Mouse (Mus musculus): ENCODE data around the gene Rpl9-ps1. TPM values are rescaled to one million over a fixed set of nuclear protein-coding genes. Genes with fewer than 3 reads are reported as not detected.

The Rpl9-ps1 gene
- not detected in 2 replicates for polyA plus RNA-seq (2012; rRNA removed)

GRCm38 (mm10) chr11:83645521-83645920, at the start of gene Rpl9-ps1:
TSS of gene Rpl9-ps1 (minus strand) at chr11:83645621.
- Histone ChIP-seq H3K4me1 (ENCODE audit: control insufficient read depth, insufficient read depth, low read length) (0 out of 2 replicates have a peak, but pooled peaks cover 2% of the 10 kb centered on the region), H3K27ac (ENCODE audit: insufficient read depth, low read depth, low read length) (no peak within 1 kb of the TSS), H3K4me3 (ENCODE audit: insufficient read depth, low read depth, low read length) (no peak within 1 kb of the TSS), H3K27me3 (replicated peaks; ENCODE audit: control insufficient read depth, insufficient read depth, low read length) (no peaks in the 10 kb centered on the region), H3K36me3 (ENCODE audit: control insufficient read depth, insufficient read depth, low read length) (no peaks in the 10 kb centered on the region)
- 94% methylated on average over 1 of the region's 1 CpGs for WGBS
- TF ChIP-seq CTCF (conservative IDR thresholded peaks at IDR 0.05; ENCODE audit: insufficient read depth, insufficient read length, low read depth, low read length) (no peak), POLR2A (IDR thresholded peaks at IDR 0.05; ENCODE audit: low read depth, low read length) (no peak)
- no peak for DNase-seq

GRCm38 (mm10) chr11:83692008-83692407, 46.6 kb upstream of the Rpl9-ps1 start:
- WGBS, result 63% methylated on average over 1 of the region's 1 CpGs

GRCm38 (mm10) chr11:83689918-83690317, 44.5 kb upstream of the Rpl9-ps1 start:
- WGBS, result 83% methylated on average over 1 of the region's 1 CpGs
- Histone ChIP-seq H3K4me3 (ENCODE audit: insufficient read depth, low read depth, low read length) (no peak overlapping the region), H3K4me1 (ENCODE audit: control insufficient read depth, insufficient read depth, low read length) (no peaks in the 10 kb centered on the region), H3K27me3 (replicated peaks; ENCODE audit: control insufficient read depth, insufficient read depth, low read length) (no peaks in the 10 kb centered on the region), H3K27ac (ENCODE audit: insufficient read depth, low read depth, low read length) (no peak overlapping the region), H3K36me3 (ENCODE audit: control insufficient read depth, insufficient read depth, low read length) (no peaks in the 10 kb centered on the region)
- DNase-seq, result no peak
- TF ChIP-seq POLR2A (IDR thresholded peaks at IDR 0.05; ENCODE audit: low read depth, low read length), result no peak
- no peak for TF ChIP-seq CTCF (conservative IDR thresholded peaks at IDR 0.05; ENCODE audit: insufficient read depth, insufficient read length, low read depth, low read length)

More at GRCm38 (mm10) chr11:83692008-83692407, 46.6 kb upstream of the Rpl9-ps1 start:
- no peak overlapping the region for H3K27ac ChIP-seq (ENCODE audit: insufficient read depth, low read depth, low read length)
- H3K4me1 ChIP-seq (ENCODE audit: control insufficient read depth, insufficient read depth, low read length), result no peaks in the 10 kb centered on the region
- no peak overlapping the region for H3K4me3 ChIP-seq (ENCODE audit: insufficient read depth, low read depth, low read length)
- no peak for DNase-seq
- H3K36me3 ChIP-seq (ENCODE audit: control insufficient read depth, insufficient read depth, low read length), result no peaks in the 10 kb centered on the region
- H3K27me3 ChIP-seq (replicated peaks; ENCODE audit: control insufficient read depth, insufficient read depth, low read length), result no peaks in the 10 kb centered on the region
- TF ChIP-seq POLR2A (IDR thresholded peaks at IDR 0.05; ENCODE audit: low read depth, low read length), result no peak
- no peak for TF ChIP-seq CTCF (conservative IDR thresholded peaks at IDR 0.05; ENCODE audit: insufficient read depth, insufficient read length, low read depth, low read length)

- no peaks in the 10 kb centered on the region for H3K36me3 ChIP-seq (ENCODE audit: control insufficient read depth, insufficient read depth, low read length)
- DNase-seq, result no peak
- 75% methylated on average over 1 of the region's 1 CpGs for WGBS
Observed at GRCm38 (mm10) chr11:83675665-83676064, 30.2 kb upstream of the Rpl9-ps1 start.

GRCm38 (mm10) chr11:83671743-83672142, 26.3 kb upstream of the Rpl9-ps1 start:
- no peak overlapping the region for H3K27ac ChIP-seq (ENCODE audit: insufficient read depth, low read depth, low read length)
- no peaks in the 10 kb centered on the region for H3K4me1 ChIP-seq (ENCODE audit: control insufficient read depth, insufficient read depth, low read length)
- H3K36me3 ChIP-seq (ENCODE audit: control insufficient read depth, insufficient read depth, low read length), result no peaks in the 10 kb centered on the region
- TF ChIP-seq POLR2A (IDR thresholded peaks at IDR 0.05; ENCODE audit: low read depth, low read length), result no peak
- no peak for TF ChIP-seq CTCF (conservative IDR thresholded peaks at IDR 0.05; ENCODE audit: insufficient read depth, insufficient read length, low read depth, low read length)
- H3K27me3 ChIP-seq (replicated peaks; ENCODE audit: control insufficient read depth, insufficient read depth, low read length), result no peaks in the 10 kb centered on the region
- no peak overlapping the region for H3K4me3 ChIP-seq (ENCODE audit: insufficient read depth, low read depth, low read length)
- no peak for DNase-seq

More at GRCm38 (mm10) chr11:83675665-83676064, 30.2 kb upstream of the Rpl9-ps1 start:
- TF ChIP-seq CTCF (conservative IDR thresholded peaks at IDR 0.05; ENCODE audit: insufficient read depth, insufficient read length, low read depth, low read length) (no peak), POLR2A (IDR thresholded peaks at IDR 0.05; ENCODE audit: low read depth, low read length) (no peak)
- Histone ChIP-seq H3K4me3 (ENCODE audit: insufficient read depth, low read depth, low read length) (no peak overlapping the region), H3K27ac (ENCODE audit: insufficient read depth, low read depth, low read length) (no peak overlapping the region), H3K27me3 (replicated peaks; ENCODE audit: control insufficient read depth, insufficient read depth, low read length) (no peaks in the 10 kb centered on the region), H3K4me1 (ENCODE audit: control insufficient read depth, insufficient read depth, low read length) (no peaks in the 10 kb centered on the region)

- no peak for DNase-seq
- 60% methylated on average over 5 of the region's 5 CpGs for WGBS
- H3K4me3 ChIP-seq (ENCODE audit: insufficient read depth, low read depth, low read length), result no peak overlapping the region
- TF ChIP-seq POLR2A (IDR thresholded peaks at IDR 0.05; ENCODE audit: low read depth, low read length) (no peak), CTCF (conservative IDR thresholded peaks at IDR 0.05; ENCODE audit: insufficient read depth, insufficient read length, low read depth, low read length) (no peak)
- no peaks in the 10 kb centered on the region for H3K27me3 ChIP-seq (replicated peaks; ENCODE audit: control insufficient read depth, insufficient read depth, low read length)
- H3K4me1 ChIP-seq (ENCODE audit: control insufficient read depth, insufficient read depth, low read length), result no peaks in the 10 kb centered on the region
- H3K36me3 ChIP-seq (ENCODE audit: control insufficient read depth, insufficient read depth, low read length), result no peaks in the 10 kb centered on the region
- no peak overlapping the region for H3K27ac ChIP-seq (ENCODE audit: insufficient read depth, low read depth, low read length)
Observed at GRCm38 (mm10) chr11:83663532-83663931, 18.1 kb upstream of the Rpl9-ps1 start.

GRCm38 (mm10) chr11:83662204-83662603, 16.8 kb upstream of the Rpl9-ps1 start, which contains the start of gene Ccl4:
TSS of gene Ccl4 (plus strand) at chr11:83662584.
- no peaks in the 10 kb centered on the region for H3K27me3 ChIP-seq (replicated peaks; ENCODE audit: control insufficient read depth, insufficient read depth, low read length)
- no peak within 1 kb of the TSS for H3K4me3 ChIP-seq (ENCODE audit: insufficient read depth, low read depth, low read length)
- DNase-seq, result no peak
- no peaks in the 10 kb centered on the region for H3K4me1 ChIP-seq (ENCODE audit: control insufficient read depth, insufficient read depth, low read length)
- H3K36me3 ChIP-seq (ENCODE audit: control insufficient read depth, insufficient read depth, low read length), result no peaks in the 10 kb centered on the region
- no peak for TF ChIP-seq POLR2A (IDR thresholded peaks at IDR 0.05; ENCODE audit: low read depth, low read length)
- no peak for TF ChIP-seq CTCF (conservative IDR thresholded peaks at IDR 0.05; ENCODE audit: insufficient read depth, insufficient read length, low read depth, low read length)
- WGBS, result 83% methylated on average over 6 of the region's 6 CpGs
- H3K27ac ChIP-seq (ENCODE audit: insufficient read depth, low read depth, low read length), result no peak within 1 kb of the TSS

Data from kidney, adult 2 months (tissue).